Mouse (Mus musculus): ENCODE data around the gene U90926.

- no peak for TF ChIP-seq CTCF (IDR thresholded peaks at IDR 0.05; ENCODE audit: low read depth, low read length)
- TF ChIP-seq POLR2A (IDR thresholded peaks at IDR 0.05; ENCODE audit: extremely low read depth, insufficient read depth, low read length), result no peak
Observed at GRCm38 (mm10) chr5:92254476-92254875, 39.3 kb upstream of the U90926 start.

Data from liver, adult 2 months (tissue).